Mouse (Mus musculus): Measurements from ENCODE around the gene Cep112.

GRCm38 (mm10) chr11:108384920-108385665, 39.9 kb upstream of the Cep112 start:
- TF ChIP-seq CTCF (IDR thresholded peaks at IDR 0.05; ENCODE audit: borderline replicate concordance, insufficient read depth, low read depth, low read length) = no peak
- TF ChIP-seq POLR2A (IDR thresholded peaks at IDR 0.05; ENCODE audit: borderline replicate concordance, insufficient read depth, low read length) = no peak

All from cerebellum, adult 2 months (tissue).